Mouse (Mus musculus) heart, embryonic 12.5 days (tissue): ENCODE results near the gene Vmn1r125. TPM values are rescaled to one million over a fixed set of nuclear protein-coding genes. Genes with fewer than 3 reads are reported as not detected.
"Not testable (repeated sequence)": the region's sequence is repeated elsewhere in the genome, so short reads cannot be mapped to it uniquely, and the experiment has no call there.

ENCODE experiments used
- ATAC-seq: fragments of 200-750 bp; cut with Nextera tagmentation; 2 replicates; pipeline ENCODE4 v1.8.0; 2017; ENCODE audit warnings: moderate TSS enrichment, moderate library complexity; ENCODE audit not compliant: insufficient number of reproducible peaks, low FRiP score
- H3K27ac ChIP-seq: fragments of 300-500 bp; sonication (generic); 2 replicates; pipeline ENCODE4 v1.5.1; 2016; ENCODE audit warnings: mild to moderate bottlenecking, moderate library complexity; ENCODE audit not compliant: poor library complexity, severe bottlenecking
- H3K27me3 ChIP-seq: fragments of 300-500 bp; sonication (generic); replicated peaks from 2 replicates; pipeline ENCODE4 v1.6.1; 2016; ENCODE audit warnings: mild to moderate bottlenecking, moderate library complexity
- H3K36me3 ChIP-seq: fragments of 300-500 bp; sonication (generic); 2 replicates; pipeline ENCODE4 v1.6.1; 2016; ENCODE audit warnings: mild to moderate bottlenecking, moderate library complexity
- H3K4me1 ChIP-seq: fragments of 300-500 bp; sonication (generic); replicated peaks from 2 replicates; pipeline ENCODE4 v1.6.1; 2016; ENCODE audit warnings: mild to moderate bottlenecking
- H3K4me2 ChIP-seq: fragments of 300-500 bp; sonication (generic); 2 replicates; pipeline ENCODE4 v1.6.1; 2016; ENCODE audit warnings: mild to moderate bottlenecking, moderate library complexity
- H3K4me3 ChIP-seq: fragments of 300-500 bp; sonication (generic); 2 replicates; pipeline ENCODE4 v1.5.1; 2016; ENCODE audit warnings: mild to moderate bottlenecking
- H3K9ac ChIP-seq: fragments of 300-500 bp; sonication (generic); 2 replicates; pipeline ENCODE4 v1.6.1; 2016; ENCODE audit warnings: mild to moderate bottlenecking, moderate library complexity
- H3K9me3 ChIP-seq: fragments of 300-500 bp; sonication (generic); replicated peaks from 2 replicates; pipeline ENCODE4 v1.6.1; 2016; ENCODE audit warnings: mild to moderate bottlenecking, moderate library complexity
- WGBS: fragments of 180-500 bp; shearing (Covaris S2); methylation state at CpG from one replicate; pipeline ENCODE4 v1.1.7; 2016; 5-methylcytosine and 5-hydroxymethylcytosine counted together
- polyA plus RNA-seq: library from polyadenylated mRNA; unstranded; fragments of >200 nt; fragmentation: Nextera tagmentation; extraction: Ambion mirVana; gene quantifications from 2 replicates; pipeline ENCODE4 v1.2.1, GENCODE M21; 2016

The Vmn1r125 gene
- polyA plus RNA-seq = not detected in 2 replicates

DNA sequence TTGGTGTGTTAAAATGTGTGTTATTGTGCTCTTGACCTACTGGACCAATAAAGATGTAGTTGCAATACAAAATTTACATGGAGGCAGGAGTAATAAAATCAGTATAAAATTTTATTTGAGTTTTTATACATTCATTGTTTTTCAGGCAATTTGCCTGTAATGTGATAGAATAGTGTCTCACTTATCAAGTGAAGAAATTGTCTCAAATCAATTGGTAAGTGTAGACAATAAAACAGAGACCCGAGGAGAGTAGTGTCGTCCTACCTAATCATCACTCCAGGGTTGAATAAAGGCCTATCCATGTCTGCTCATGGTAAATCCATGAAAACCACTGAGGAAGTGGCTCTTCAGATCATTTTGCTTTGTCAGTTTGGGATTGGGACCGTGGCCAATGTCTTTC lies at the start of gene Vmn1r125:
TSS of gene Vmn1r125 (plus strand) at position 301 of the 400 bp plus-strand sequence.
- not testable (repeated sequence) for H3K36me3 ChIP-seq, H3K9ac ChIP-seq, H3K27me3 ChIP-seq, H3K9me3 ChIP-seq, H3K4me1 ChIP-seq, ATAC-seq, H3K4me3 ChIP-seq, H3K27ac ChIP-seq, H3K4me2 ChIP-seq
- WGBS = 66% methylated on average over 3 of the region's 3 CpGs

DNA sequence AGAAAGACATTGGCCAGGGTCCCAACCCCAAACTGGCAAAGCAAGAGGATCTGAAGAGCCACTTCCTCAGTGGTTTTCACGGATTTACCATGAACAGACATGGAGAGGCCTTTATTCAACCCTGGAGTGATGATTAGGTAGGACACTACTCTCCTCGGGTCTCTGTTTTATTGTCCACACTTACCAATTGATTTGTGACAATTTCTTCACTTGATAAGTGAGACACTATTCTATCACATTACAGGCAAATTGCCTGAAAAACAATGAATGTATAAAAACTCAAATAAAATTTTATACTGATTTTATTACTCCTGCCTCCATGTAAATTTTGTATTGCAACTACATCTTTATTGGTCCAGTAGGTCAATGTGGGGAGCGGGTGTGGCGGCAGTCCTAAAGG lies 11.5 kb upstream of the Vmn1r125 start, which contains the start of gene Vmn1r124:
TSS of gene Vmn1r124 (minus strand) at position 101 of the 400 bp plus-strand sequence.
- 76% methylated on average over 4 of the region's 4 CpGs for WGBS
- H3K27me3 ChIP-seq, H3K9ac ChIP-seq, H3K27ac ChIP-seq, H3K9me3 ChIP-seq, ATAC-seq, H3K4me2 ChIP-seq, H3K4me3 ChIP-seq, H3K36me3 ChIP-seq, H3K4me1 ChIP-seq: not testable (repeated sequence)

DNA sequence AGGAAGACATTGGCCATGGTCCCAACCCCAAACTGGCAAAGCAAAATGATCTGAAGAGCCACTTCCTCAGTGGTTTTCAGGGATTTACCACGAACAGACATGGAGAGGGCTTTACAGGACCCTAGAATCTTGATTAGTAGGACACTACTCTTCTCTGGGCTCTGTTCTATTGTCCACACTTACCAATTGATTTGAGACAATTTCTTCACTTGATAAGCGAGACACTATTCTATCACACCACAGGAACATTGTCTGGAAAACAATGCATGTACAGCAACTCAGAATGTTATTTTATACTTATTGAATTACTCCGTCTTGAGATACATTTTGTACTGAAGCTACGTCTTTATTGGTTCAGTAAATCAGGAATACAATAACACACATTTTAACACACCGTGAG lies 29.4 kb downstream of the Vmn1r125 start, which contains the start of gene Vmn1r126:
TSS of gene Vmn1r126 (minus strand) at position 101 of the 400 bp plus-strand sequence.
- not testable (repeated sequence) for H3K27ac ChIP-seq, H3K4me2 ChIP-seq, H3K27me3 ChIP-seq, H3K9ac ChIP-seq, H3K36me3 ChIP-seq, H3K4me3 ChIP-seq, ATAC-seq, H3K9me3 ChIP-seq, H3K4me1 ChIP-seq
- WGBS = no CpG with 5 or more reads among the region's 5 CpGs

DNA sequence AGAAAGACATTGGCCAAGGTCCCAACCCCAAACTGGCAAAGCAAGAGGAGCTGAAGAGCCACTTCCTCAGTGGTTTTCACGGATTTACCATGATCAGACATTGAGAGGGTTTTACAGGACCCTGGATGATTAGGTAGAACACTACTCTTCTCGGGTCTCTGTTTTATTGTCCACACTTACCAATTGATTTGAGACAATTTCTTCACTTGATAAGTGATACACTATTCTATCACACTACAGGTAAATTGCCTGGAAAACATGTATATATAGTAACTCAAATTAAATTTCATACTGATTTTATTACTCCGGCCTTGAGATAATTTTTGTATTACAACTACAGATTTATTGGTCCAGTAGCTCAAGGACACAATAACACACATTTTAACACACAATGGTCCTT lies 47.8 kb downstream of the Vmn1r125 start, which contains the start of gene Vmn1r127:
TSS of gene Vmn1r127 (minus strand) at position 101 of the 400 bp plus-strand sequence.
- not testable (repeated sequence) for ATAC-seq, H3K27me3 ChIP-seq, H3K9me3 ChIP-seq, H3K4me3 ChIP-seq, H3K27ac ChIP-seq, H3K9ac ChIP-seq, H3K36me3 ChIP-seq, H3K4me1 ChIP-seq, H3K4me2 ChIP-seq
- no CpG with 5 or more reads among the region's 3 CpGs for WGBS

Other genes with a start within 250 kb of the Vmn1r125 start
- not detected in 2 replicates for gene Vmn1r120, start 218.4 kb upstream of the Vmn1r125 start, polyA plus RNA-seq
- not detected in 2 replicates for gene Vmn1r121, start 173.7 kb upstream of the Vmn1r125 start, polyA plus RNA-seq
- not detected in 2 replicates for gene Vmn1r122, start 138.1 kb upstream of the Vmn1r125 start, polyA plus RNA-seq
- not detected in 2 replicates for gene Vmn1r123, start 110.0 kb upstream of the Vmn1r125 start, polyA plus RNA-seq
- not detected in 2 replicates for gene Gm5157, start 81.8 kb upstream of the Vmn1r125 start, polyA plus RNA-seq
- gene Vmn1r124, start 11.6 kb upstream of the Vmn1r125 start, polyA plus RNA-seq = not detected in 2 replicates
- not detected in 2 replicates for gene Vmn1r126, start 29.3 kb downstream of the Vmn1r125 start, polyA plus RNA-seq
- not detected in 2 replicates for gene Vmn1r127, start 47.7 kb downstream of the Vmn1r125 start, polyA plus RNA-seq
- gene Vmn1r128, start 77.2 kb downstream of the Vmn1r125 start, polyA plus RNA-seq = not detected in 2 replicates
- not detected in 2 replicates for gene Vmn1r129, start 89.1 kb downstream of the Vmn1r125 start, polyA plus RNA-seq
- gene Gm6882, start 160.6 kb downstream of the Vmn1r125 start, polyA plus RNA-seq = not detected in 2 replicates
- gene Vmn1r130, start 239.6 kb downstream of the Vmn1r125 start, polyA plus RNA-seq = not detected in 2 replicates